Mouse (Mus musculus) adrenal gland, postnatal 10 days (tissue): ENCODE data around the gene Gzmn. TPM values are rescaled to one million over a fixed set of nuclear protein-coding genes. Genes with fewer than 3 reads are reported as not detected.
"Not testable (repeated sequence)": the region's sequence is repeated elsewhere in the genome, so short reads cannot be mapped to it uniquely, and the experiment has no call there.

ENCODE experiments used
- DNase-seq: peaks from one replicate; pipeline ENCODE4 v3.0.0; 2021; ENCODE audit warnings: mixed read lengths
- long read RNA-seq, 2 experiments: library from polyadenylated mRNA; stranded (forward); transcript quantifications; one replicate each; pipeline ENCODE4 v2.0.0; 2021
- total RNA-seq, 2 experiments: library from RNA; stranded (reverse); gene quantifications; 2 replicates each; pipeline ENCODE4 v1.2.3; 2021

Gzmn gene
- not detected for total RNA-seq
- long read RNA-seq, experiment 1: 0 reads
- long read RNA-seq, experiment 2: 0 reads

GRCm38 (mm10) chr14:56174499-56174898, at the start of gene Gzmn:
Gzmn (minus strand) TSS chr14:56174599.
- no peak for DNase-seq

DNA sequence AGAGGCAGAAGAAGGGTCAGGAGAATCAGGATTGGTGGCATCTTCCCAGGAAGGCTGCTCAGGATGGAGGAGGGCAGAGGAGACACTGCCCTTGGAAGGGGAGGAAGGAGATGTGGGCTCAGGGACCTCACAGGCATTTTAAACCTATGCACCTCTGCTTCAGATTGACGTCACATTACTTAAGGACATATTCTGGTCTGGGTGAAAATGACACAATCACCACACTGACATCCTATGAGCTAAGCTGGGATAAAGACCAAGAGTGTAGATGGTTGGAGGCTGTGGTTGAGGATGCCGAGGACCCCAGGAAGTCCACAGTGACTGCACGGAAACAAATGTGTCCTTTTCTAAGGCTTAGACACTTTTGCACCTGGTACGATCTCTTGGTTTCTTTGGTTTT, 36.9 kb upstream of the Gzmn start, which contains the start of gene Gzmf:
Gene Gzmf (minus strand): TSS at position 101 of the 400 bp plus-strand sequence.
- DNase-seq: no peak

- DNase-seq: no peak
Measured at GRCm38 (mm10) chr14:56205613-56206012, 31.2 kb upstream of the Gzmn start.

DNA sequence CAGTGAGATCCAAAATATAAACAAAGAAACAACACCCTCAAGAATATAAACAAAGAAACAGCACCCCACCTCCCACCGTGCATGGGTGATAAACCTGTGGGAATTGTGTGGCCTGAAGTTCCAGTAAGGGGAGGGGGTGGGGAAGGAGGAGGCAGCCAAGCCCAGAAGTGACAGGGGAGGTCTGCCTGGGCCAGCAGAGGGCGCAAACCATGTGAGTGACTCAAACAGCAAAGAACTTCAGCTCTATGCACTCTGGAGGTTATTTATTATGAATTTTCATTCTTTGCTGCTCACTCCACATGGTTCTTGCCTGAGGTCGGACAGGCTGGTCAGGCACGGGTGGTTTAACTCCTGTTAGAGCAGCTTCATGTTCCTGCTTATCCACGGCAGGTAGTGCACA, 30.6 kb upstream of the Gzmn start:
- peak; percentile 44 for DNase-seq

DNA sequence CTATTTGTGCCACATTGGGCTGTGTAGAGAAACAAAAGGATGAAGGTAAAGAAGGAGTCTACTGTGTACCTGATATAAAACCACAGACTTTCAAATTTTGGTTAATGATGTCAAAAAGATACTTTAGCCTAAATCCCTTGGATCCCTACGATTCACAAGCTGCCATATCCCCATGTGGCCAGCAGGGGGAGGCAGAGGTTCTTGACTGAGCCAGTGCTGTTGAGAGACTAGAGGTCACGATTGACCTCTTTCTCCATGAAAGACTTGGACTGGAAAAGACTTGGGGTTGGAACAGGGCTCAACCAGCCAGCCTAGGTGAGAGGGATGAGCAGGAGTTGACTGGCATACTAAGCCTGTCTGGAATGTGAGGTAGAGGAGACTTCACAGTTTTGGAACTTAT, 29.6 kb upstream of the Gzmn start:
- peak; percentile 82 for DNase-seq

GRCm38 (mm10) chr14:56186946-56187345, 12.5 kb upstream of the Gzmn start:
- peak; percentile 21 for DNase-seq

DNA sequence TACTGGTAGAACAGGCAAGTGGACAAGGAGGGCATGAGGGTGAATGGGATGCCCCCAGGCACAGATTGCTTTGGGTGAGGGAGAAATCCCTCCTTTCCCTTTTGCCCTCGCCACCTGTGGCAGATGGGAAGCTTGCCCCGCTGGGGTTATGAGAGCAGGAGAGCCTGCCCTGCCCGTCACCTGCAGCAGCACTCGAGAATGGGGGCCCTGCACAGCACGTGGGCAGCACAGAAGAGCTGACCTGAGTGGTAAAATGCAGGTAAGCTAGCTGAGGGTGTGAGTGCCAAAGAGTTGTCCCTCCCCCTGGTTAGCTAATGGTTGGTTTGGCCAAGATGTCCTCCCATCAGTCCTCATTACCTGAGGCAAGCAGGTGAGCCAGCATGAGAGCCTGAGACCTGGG, 12.1 kb upstream of the Gzmn start:
- DNase-seq: no peak

- peak; percentile 61 for DNase-seq
Measured at GRCm38 (mm10) chr14:56177651-56178050, 3.3 kb upstream of the Gzmn start.

- no peak for DNase-seq
Measured at GRCm38 (mm10) chr14:56173396-56173795, 1.0 kb downstream of the Gzmn start.

GRCm38 (mm10) chr14:56172744-56173143, 1.7 kb downstream of the Gzmn start:
- no peak for DNase-seq

DNA sequence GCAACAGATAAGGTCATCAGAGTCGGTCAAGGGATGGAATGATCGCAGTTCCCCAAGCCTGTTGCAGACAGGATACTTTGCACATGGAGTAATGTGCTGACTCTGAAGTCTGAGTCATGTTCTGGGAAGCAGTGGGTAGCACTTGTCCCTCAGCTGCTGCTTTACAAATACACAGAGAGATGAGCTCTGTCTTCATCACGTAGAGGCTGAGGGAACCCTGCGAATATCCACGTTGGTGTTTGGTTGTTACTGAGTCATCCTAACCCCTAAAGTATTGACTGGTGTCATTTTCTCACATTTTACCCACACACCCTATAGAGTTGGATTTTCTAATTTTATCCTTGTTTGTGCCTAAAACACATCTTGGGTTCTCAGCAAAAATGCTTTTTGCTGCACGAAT, 6.4 kb downstream of the Gzmn start:
- no peak for DNase-seq

DNA sequence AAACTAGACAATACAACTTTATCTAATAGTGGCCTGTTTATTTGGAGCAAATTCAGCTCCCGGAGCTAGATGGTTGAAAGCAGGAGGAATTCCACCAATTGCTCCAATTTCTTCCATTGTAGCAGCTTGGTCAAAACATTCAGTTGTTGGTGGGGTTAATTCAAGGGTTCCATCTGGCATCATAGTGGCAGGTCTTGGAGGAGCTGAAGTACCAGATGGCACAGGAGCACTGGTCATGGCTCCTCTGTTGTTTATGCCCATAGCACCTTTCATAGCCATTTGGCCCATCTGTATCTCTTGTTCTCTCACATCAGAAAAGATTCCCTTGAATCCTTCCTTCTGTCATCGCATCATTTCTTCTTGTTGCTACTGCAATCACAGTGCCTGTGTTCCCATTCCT, 12.3 kb downstream of the Gzmn start:
- no peak for DNase-seq

DNA sequence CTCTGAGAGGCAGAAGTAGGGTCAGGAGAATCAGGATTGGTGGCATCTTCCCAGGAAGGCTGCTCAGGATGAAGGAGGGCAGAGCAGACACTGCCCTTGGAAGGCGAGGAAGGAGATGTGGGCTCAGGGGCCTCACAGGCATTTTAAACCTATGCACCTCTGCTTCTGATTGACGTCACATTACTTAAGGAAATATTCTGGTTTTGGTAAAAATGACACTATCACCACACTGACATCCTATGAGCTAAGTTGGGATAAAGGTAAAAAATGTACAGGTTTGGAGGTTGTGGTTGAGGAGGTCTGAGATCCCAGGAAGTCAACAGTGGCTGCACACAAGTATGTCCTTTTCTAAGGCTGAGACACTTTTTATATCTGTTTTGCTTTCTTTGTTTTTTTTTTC, 14.9 kb downstream of the Gzmn start, which contains the start of gene Gzmg:
Gene Gzmg (minus strand): TSS at position 101 of the 400 bp plus-strand sequence.
- not testable (repeated sequence) for DNase-seq

- DNase-seq: no peak
Measured at GRCm38 (mm10) chr14:56155340-56155739, 19.1 kb downstream of the Gzmn start.

DNA sequence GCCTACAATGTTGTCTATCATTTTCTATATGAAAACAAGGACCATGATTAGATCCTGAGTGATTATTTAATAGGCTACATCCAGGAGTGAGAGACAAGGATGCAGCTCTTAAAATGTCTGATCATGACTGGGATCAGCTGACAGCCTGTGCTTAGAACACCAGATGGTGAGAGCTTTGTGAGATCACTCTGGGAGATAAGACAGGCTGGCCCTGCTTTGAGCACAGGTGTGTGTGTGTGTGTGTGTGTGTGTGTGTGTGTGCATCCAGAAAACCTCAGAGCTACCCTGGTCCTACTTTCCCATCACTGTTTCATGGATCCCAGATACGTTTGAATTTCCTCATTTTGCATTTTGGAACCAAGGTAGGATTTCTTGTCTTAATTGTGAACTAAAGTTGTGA, 40.7 kb downstream of the Gzmn start:
- DNase-seq: not testable (repeated sequence)

- not testable (repeated sequence) for DNase-seq
Measured at GRCm38 (mm10) chr14:56132508-56132907, 41.9 kb downstream of the Gzmn start, which contains the start of gene Gzmd. Gzmd (minus strand) TSS chr14:56132608.

DNA sequence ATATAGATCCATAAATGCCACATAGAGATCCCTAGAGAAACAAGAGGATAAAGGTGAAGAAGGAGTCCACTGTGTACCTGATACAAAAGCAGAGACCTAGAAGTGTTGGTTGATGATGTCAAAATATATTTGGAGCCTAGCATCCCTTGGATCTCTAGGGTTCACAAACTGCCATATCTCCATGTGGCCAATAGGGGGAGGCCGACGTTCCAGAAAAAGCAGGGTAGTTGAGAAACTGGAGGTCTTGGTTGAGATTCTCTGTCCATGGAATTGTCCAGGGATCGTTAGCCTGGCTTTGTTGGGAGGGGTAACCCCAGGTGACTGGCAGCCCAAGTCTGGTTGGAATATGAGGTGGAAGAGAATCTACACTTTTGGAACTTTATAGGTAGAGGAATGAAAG, 46.1 kb downstream of the Gzmn start:
- no peak for DNase-seq

DNA sequence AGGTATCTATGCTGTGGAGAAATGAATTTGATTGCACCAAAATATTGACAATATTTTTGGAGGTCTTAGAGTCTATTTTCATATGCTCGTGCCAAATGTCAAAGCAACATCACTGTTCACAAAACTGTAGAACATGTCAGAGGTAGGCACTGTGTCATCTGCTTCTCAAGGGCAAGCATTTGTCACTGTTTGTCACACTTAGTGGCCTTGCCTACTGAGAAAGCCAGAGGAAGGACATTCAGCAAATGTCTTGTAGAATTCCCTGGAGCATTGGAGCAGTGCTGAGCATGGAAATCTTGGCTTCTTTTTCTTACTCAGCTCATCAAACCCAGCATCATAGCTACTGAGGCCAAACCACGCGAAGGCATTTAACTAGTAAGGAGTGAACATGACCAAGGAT, 50.9 kb downstream of the Gzmn start:
- peak; percentile 19 for DNase-seq

DNA sequence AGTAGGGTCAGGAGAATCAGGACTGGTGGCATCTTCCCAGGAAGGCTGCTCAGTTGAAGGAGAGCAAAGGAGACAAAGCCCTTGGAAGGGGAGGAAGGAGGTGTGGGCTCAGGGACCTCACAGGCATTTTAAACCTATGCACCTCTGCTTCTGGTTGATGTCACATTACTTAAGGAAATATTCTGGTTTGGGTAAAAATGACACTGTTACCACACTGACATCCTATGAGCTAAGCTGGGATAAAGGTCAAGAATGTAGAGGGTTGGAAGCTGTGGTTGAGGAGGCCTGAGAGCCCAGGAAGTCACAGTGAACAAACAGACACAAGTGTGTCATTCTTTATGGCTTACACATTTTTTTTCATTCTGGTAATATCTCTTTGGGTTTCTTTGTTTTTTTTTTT, 53.9 kb downstream of the Gzmn start, which contains the start of gene Gzme:
Gene Gzme (minus strand): TSS at position 101 of the 400 bp plus-strand sequence.
- no peak for DNase-seq

Other genes with a start within 250 kb of the Gzmn start
- 1 to 10 TPM; 7.9 to 8.6 TPM for gene Cma1, start 229.9 kb downstream of the Gzmn start, total RNA-seq
- not detected for gene Cma2, start 223.6 kb downstream of the Gzmn start, total RNA-seq
- gene Mcpt1, start 156.6 kb downstream of the Gzmn start, total RNA-seq: not detected
- not detected for gene Mcpt9, start 144.1 kb downstream of the Gzmn start, total RNA-seq
- gene Mcpt2, start 132.6 kb downstream of the Gzmn start, total RNA-seq: under 1 TPM in 1 of 2 experiments, not detected in 1; 0.24 TPM
- gene Mcpt4, start 112.3 kb downstream of the Gzmn start, total RNA-seq: 1 to 10 TPM; 5.3 to 6.7 TPM
- gene Mcpt8, start 89.3 kb downstream of the Gzmn start, total RNA-seq: under 1 TPM; 0.66 to 0.97 TPM
- 1 to 10 TPM in 1 of 2 experiments, under 1 TPM in 1; 0.48 to 1.2 TPM for gene Ctsg, start 72.0 kb downstream of the Gzmn start, total RNA-seq
- gene Gzme, start 54.0 kb downstream of the Gzmn start, total RNA-seq: not detected
- not detected for gene Gzmd, start 42.0 kb downstream of the Gzmn start, total RNA-seq
- not detected for gene Gzmg, start 15.0 kb downstream of the Gzmn start, total RNA-seq
- gene Gzmf, start 36.8 kb upstream of the Gzmn start, total RNA-seq: not detected
- gene Gzmc, start 60.1 kb upstream of the Gzmn start, total RNA-seq: not detected
- under 1 TPM; 0.18 to 0.21 TPM for gene Gzmb, start 87.7 kb upstream of the Gzmn start, total RNA-seq
- gene Atp12a, start 190.5 kb upstream of the Gzmn start, total RNA-seq: not detected
- gene Rnf17, start 228.0 kb upstream of the Gzmn start, total RNA-seq: 1 to 10 TPM in 1 of 2 experiments, under 1 TPM in 1; 0.91 to 1.3 TPM